Mouse (Mus musculus): ENCODE measurements around the gene Gramd1b. TPM values are rescaled to one million over a fixed set of nuclear protein-coding genes. Genes with fewer than 3 reads are reported as not detected.
A peak's percentile ranks its signal among the peaks of the same experiment; 100 is the strongest.

Gene Gramd1b
- polyA plus RNA-seq, 1 experiment from 2014 or later: 1.2 TPM

DNA sequence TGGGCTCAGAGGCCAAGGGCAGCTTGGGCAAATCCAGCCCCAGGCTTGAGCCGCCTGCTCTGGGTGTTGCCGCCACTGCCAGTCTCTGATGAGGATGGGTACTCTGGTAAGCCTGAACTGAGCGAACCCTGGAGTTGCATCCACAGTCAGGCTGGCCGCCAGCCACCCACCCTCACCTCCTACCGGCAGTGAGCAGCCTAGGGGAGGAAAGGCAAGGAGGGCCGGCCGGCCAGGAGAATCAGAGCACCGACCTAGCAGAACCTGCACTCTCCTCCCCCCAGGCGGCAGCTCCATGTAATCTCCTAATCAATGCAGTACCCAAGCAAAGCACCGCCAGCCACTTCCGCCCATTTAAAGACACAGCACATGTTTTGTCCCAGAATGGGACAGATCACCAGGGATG is 155.0 kb downstream of the Gramd1b start:
- Histone ChIP-seq H3K4me2 (ENCODE audit: low read depth, low read length) (peak overlapping the region; percentile 61), H3K4me3 (ENCODE audit: low read depth, low read length) (no peak overlapping the region), H3K4me1 (ENCODE audit: insufficient read depth) (no peaks in the 10 kb centered on the region), H3K36me3 (replicated peaks; ENCODE audit: insufficient read depth, low read length) (no peaks in the 10 kb centered on the region), H3K9ac (replicated peaks) (no peak overlapping the region), H3K27ac (ENCODE audit: low read depth) (no peak overlapping the region), H3K9me3 (ENCODE audit: low read length) (no peaks in the 10 kb centered on the region), H3K27me3 (ENCODE audit: insufficient read depth, low read length) (no peaks in the 10 kb centered on the region)
- 36% methylated on average over 11 of the region's 11 CpGs for WGBS (ENCODE audit: insufficient replicate concordance)
- DNase-seq: peak; percentile 56
- peak; percentile 39 for TF ChIP-seq CTCF (IDR thresholded peaks at IDR 0.05; ENCODE audit: low read depth)
- TF ChIP-seq EP300 (IDR thresholded peaks at IDR 0.05; ENCODE audit: low read depth): no peak
- peak; percentile 87 for ATAC-seq

GRCm38 (mm10) chr9:40375518-40375917 is 155.7 kb downstream of the Gramd1b start:
- H3K36me3 ChIP-seq (replicated peaks; ENCODE audit: insufficient read depth, low read length): no peaks in the 10 kb centered on the region
- 68% methylated on average over 6 of the region's 6 CpGs for WGBS (ENCODE audit: insufficient replicate concordance)
- no peaks in the 10 kb centered on the region for H3K9me3 ChIP-seq (ENCODE audit: low read length)
- TF ChIP-seq CTCF (IDR thresholded peaks at IDR 0.05; ENCODE audit: low read depth) (no peak), EP300 (IDR thresholded peaks at IDR 0.05; ENCODE audit: low read depth) (no peak)
- no peaks in the 10 kb centered on the region for H3K27me3 ChIP-seq (ENCODE audit: insufficient read depth, low read length)
- no peak overlapping the region for H3K9ac ChIP-seq (replicated peaks)
- H3K4me3 ChIP-seq (ENCODE audit: low read depth, low read length): no peak overlapping the region
- H3K4me2 ChIP-seq (ENCODE audit: low read depth, low read length): no peak overlapping the region
- no peak overlapping the region for H3K27ac ChIP-seq (ENCODE audit: low read depth)
- no peaks in the 10 kb centered on the region for H3K4me1 ChIP-seq (ENCODE audit: insufficient read depth)
- DNase-seq (no peak), ATAC-seq (no peak)

DNA sequence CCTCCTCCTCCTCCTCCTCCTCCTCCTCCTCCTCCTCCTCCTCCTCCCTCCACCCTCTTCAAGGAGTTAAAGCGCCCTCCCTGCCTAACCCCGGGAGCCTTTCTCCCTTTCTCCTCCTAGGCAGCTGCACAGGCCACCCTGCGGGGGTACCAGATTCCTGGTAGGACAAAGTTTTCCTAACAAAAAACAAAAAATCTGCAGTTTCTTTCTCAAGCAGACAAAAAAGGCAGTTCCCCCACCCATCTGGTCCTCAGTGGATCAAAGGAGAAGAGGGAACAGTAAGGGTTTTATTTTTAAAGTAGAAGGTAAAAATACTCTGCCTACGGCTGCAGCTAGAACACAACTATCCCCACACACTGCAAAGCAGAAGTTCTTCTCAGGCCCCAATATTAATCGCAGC is 156.2 kb downstream of the Gramd1b start:
- no peak overlapping the region for H3K4me3 ChIP-seq (ENCODE audit: low read depth, low read length)
- no peaks in the 10 kb centered on the region for H3K4me1 ChIP-seq (ENCODE audit: insufficient read depth)
- no peak for TF ChIP-seq EP300 (IDR thresholded peaks at IDR 0.05; ENCODE audit: low read depth)
- no peak for TF ChIP-seq CTCF (IDR thresholded peaks at IDR 0.05; ENCODE audit: low read depth)
- no peaks in the 10 kb centered on the region for H3K36me3 ChIP-seq (replicated peaks; ENCODE audit: insufficient read depth, low read length)
- H3K9ac ChIP-seq (replicated peaks): no peak overlapping the region
- no peak overlapping the region for H3K4me2 ChIP-seq (ENCODE audit: low read depth, low read length)
- no peaks in the 10 kb centered on the region for H3K27me3 ChIP-seq (ENCODE audit: insufficient read depth, low read length)
- no peaks in the 10 kb centered on the region for H3K9me3 ChIP-seq (ENCODE audit: low read length)
- no peak for ATAC-seq
- WGBS (ENCODE audit: insufficient replicate concordance): 50% methylated on average over 5 of the region's 5 CpGs
- no peak for DNase-seq
- H3K27ac ChIP-seq (ENCODE audit: low read depth): no peak overlapping the region

DNA sequence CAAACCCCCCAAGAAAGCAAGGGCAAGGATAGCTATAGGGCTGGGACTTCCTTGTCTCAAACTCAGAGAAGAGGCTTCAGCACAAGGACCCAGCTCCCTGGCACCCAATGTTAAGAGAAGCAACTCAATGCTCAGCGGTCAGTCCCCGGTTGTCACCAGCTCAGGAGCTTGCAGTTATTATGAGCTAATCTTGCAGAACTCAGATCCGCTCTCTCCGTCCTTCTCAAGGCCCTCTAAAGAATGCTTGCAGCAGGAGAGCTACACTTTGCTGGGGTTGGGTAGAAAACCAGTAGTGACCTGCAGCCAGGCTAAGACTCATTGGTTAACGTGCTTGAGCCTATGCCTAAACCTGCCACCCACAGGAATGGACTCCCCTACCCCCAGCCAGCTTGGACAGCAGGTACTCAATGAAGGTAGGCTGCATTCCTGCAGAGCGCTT is 156.6 kb downstream of the Gramd1b start:
- Histone ChIP-seq H3K9ac (replicated peaks) (no peak overlapping the region), H3K4me3 (ENCODE audit: low read depth, low read length) (no peak overlapping the region), H3K4me1 (ENCODE audit: insufficient read depth) (no peaks in the 10 kb centered on the region), H3K27ac (ENCODE audit: low read depth) (no peak overlapping the region), H3K9me3 (ENCODE audit: low read length) (no peaks in the 10 kb centered on the region), H3K4me2 (ENCODE audit: low read depth, low read length) (no peak overlapping the region), H3K27me3 (ENCODE audit: insufficient read depth, low read length) (no peaks in the 10 kb centered on the region), H3K36me3 (replicated peaks; ENCODE audit: insufficient read depth, low read length) (no peaks in the 10 kb centered on the region)
- TF ChIP-seq EP300 (IDR thresholded peaks at IDR 0.05; ENCODE audit: low read depth) (no peak), CTCF (IDR thresholded peaks at IDR 0.05; ENCODE audit: low read depth) (no peak)
- DNase-seq (no peak), ATAC-seq (no peak)
- 89% methylated on average over 6 of the region's 6 CpGs for WGBS (ENCODE audit: insufficient replicate concordance)

- TF ChIP-seq CTCF (IDR thresholded peaks at IDR 0.05; ENCODE audit: low read depth) (no peak), EP300 (IDR thresholded peaks at IDR 0.05; ENCODE audit: low read depth) (no peak)
- DNase-seq (no peak), ATAC-seq (no peak)
- Histone ChIP-seq H3K4me2 (ENCODE audit: low read depth, low read length) (no peak overlapping the region), H3K9me3 (ENCODE audit: low read length) (no peaks in the 10 kb centered on the region), H3K4me3 (ENCODE audit: low read depth, low read length) (no peak overlapping the region), H3K27ac (ENCODE audit: low read depth) (no peak overlapping the region), H3K9ac (replicated peaks) (no peak overlapping the region), H3K36me3 (replicated peaks; ENCODE audit: insufficient read depth, low read length) (no peaks in the 10 kb centered on the region), H3K27me3 (ENCODE audit: insufficient read depth, low read length) (no peaks in the 10 kb centered on the region), H3K4me1 (ENCODE audit: insufficient read depth) (no peaks in the 10 kb centered on the region)
- WGBS (ENCODE audit: insufficient replicate concordance): 79% methylated on average over 11 of the region's 11 CpGs
Observed at GRCm38 (mm10) chr9:40374052-40374451, 157.1 kb downstream of the Gramd1b start.

GRCm38 (mm10) chr9:40370151-40370550 is 161.0 kb downstream of the Gramd1b start:
- no peak overlapping the region for H3K9ac ChIP-seq (replicated peaks)
- ATAC-seq: no peak
- no peaks in the 10 kb centered on the region for H3K9me3 ChIP-seq (ENCODE audit: low read length)
- no peaks in the 10 kb centered on the region for H3K36me3 ChIP-seq (replicated peaks; ENCODE audit: insufficient read depth, low read length)
- no peak overlapping the region for H3K4me2 ChIP-seq (ENCODE audit: low read depth, low read length)
- no peaks in the 10 kb centered on the region for H3K4me1 ChIP-seq (ENCODE audit: insufficient read depth)
- 59% methylated on average over 4 of the region's 4 CpGs for WGBS (ENCODE audit: insufficient replicate concordance)
- no peak overlapping the region for H3K4me3 ChIP-seq (ENCODE audit: low read depth, low read length)
- H3K27ac ChIP-seq (ENCODE audit: low read depth): no peak overlapping the region
- no peaks in the 10 kb centered on the region for H3K27me3 ChIP-seq (ENCODE audit: insufficient read depth, low read length)
- DNase-seq: no peak
- TF ChIP-seq CTCF (IDR thresholded peaks at IDR 0.05; ENCODE audit: low read depth) (no peak), EP300 (IDR thresholded peaks at IDR 0.05; ENCODE audit: low read depth) (no peak)

DNA sequence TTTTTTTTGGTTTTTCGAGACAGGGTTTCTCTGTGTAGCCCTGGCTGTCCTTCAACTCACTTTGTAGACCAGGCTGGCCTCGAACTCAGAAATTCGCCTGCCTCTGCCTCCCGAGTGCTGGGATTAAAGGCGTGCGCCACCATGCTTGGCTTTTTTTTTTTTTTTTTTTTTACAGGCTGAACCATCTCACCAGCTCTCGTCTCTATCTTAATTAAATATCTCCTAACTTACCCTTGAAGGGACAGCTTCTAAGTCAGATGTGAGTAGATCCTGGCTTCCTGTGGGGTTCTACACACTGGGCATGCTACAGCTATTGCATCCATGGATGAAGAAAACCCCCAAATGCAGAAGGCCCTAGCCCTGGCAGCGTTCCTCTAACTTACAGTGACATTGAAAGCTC is 164.4 kb downstream of the Gramd1b start:
- H3K9me3 ChIP-seq (ENCODE audit: low read length): no peaks in the 10 kb centered on the region
- H3K27me3 ChIP-seq (ENCODE audit: insufficient read depth, low read length): no peaks in the 10 kb centered on the region
- H3K36me3 ChIP-seq (replicated peaks; ENCODE audit: insufficient read depth, low read length): no peaks in the 10 kb centered on the region
- no peaks in the 10 kb centered on the region for H3K4me1 ChIP-seq (ENCODE audit: insufficient read depth)
- DNase-seq: no peak
- WGBS (ENCODE audit: insufficient replicate concordance): 82% methylated on average over 7 of the region's 8 CpGs
- no peak overlapping the region for H3K9ac ChIP-seq (replicated peaks)
- H3K4me3 ChIP-seq (ENCODE audit: low read depth, low read length): no peak overlapping the region
- no peak for ATAC-seq
- no peak overlapping the region for H3K27ac ChIP-seq (ENCODE audit: low read depth)
- no peak for TF ChIP-seq EP300 (IDR thresholded peaks at IDR 0.05; ENCODE audit: low read depth)
- H3K4me2 ChIP-seq (ENCODE audit: low read depth, low read length): no peak overlapping the region
